Mouse (Mus musculus): Measurements from ENCODE around the gene Cyp2j13.
"Not testable (repeated sequence)": the region's sequence is repeated elsewhere in the genome, so short reads cannot be mapped to it uniquely, and the experiment has no call there.

Gene Cyp2j13

GRCm38 (mm10) chr4:96077261-96078125 lies at the start of gene Cyp2j13:
Gene Cyp2j13, minus strand, starts transcription at chr4:96077546.
- peak; percentile 66 for DNase-seq

GRCm38 (mm10) chr4:96096841-96097240 lies 19.5 kb upstream of the Cyp2j13 start:
- DNase-seq, result no peak

- peak; percentile 24 for DNase-seq
These were observed 14.5 kb upstream of the Cyp2j13 start for GRCm38 (mm10) chr4:96091869-96092268.

GRCm38 (mm10) chr4:96089356-96090048 lies 12.2 kb upstream of the Cyp2j13 start:
- DNase-seq, result peak; percentile 83

GRCm38 (mm10) chr4:96078308-96078707 lies 962 bp upstream of the Cyp2j13 start:
- no peak for DNase-seq

GRCm38 (mm10) chr4:96062045-96062444 lies 15.3 kb downstream of the Cyp2j13 start:
- peak; percentile 71 for DNase-seq

- DNase-seq, result peak; percentile 84
These were observed 17.2 kb downstream of the Cyp2j13 start for GRCm38 (mm10) chr4:96060106-96060505.

GRCm38 (mm10) chr4:96028412-96028811 lies 48.9 kb downstream of the Cyp2j13 start:
- no peak for DNase-seq

GRCm38 (mm10) chr4:96022803-96023202 lies 54.5 kb downstream of the Cyp2j13 start:
- peak; percentile 23 for DNase-seq

GRCm38 (mm10) chr4:96016875-96017274 lies 60.5 kb downstream of the Cyp2j13 start:
- DNase-seq, result no peak

GRCm38 (mm10) chr4:95982221-95982620 lies 95.1 kb downstream of the Cyp2j13 start:
- DNase-seq, result not testable (repeated sequence)

Data from kidney, adult 9 months (tissue).